Mouse (Mus musculus) thymus, adult 18-20 months (tissue): ENCODE results near the gene Med12l.
A peak's percentile ranks its signal among the peaks of the same experiment; 100 is the strongest.

Source experiments
- DNase-seq, 2 experiments: peaks; one replicate each; pipeline ENCODE4 v3.0.0; 2022; ENCODE audit warnings: mixed read lengths in 2 of 2

The Med12l gene

DNA sequence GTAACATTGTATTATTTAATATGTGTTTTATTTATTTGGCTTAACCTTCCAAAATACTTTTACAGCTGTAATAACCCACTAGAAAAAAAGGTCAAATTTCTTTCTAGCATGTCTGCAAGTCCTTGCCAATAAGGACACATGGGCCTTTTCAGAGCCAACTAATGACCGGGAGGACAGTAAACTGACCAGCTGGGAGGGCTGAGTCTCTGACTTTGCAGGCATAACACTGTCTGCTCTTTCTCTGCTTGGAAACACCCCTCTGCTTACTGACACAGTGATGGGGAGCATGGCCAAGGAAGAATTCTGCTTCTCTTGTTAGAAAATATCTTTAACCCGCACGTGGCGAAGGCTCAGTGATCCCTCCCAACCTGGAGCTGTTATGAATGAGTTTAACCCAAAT, 337.4 kb downstream of the Med12l start:
- DNase-seq, result no peak

DNA sequence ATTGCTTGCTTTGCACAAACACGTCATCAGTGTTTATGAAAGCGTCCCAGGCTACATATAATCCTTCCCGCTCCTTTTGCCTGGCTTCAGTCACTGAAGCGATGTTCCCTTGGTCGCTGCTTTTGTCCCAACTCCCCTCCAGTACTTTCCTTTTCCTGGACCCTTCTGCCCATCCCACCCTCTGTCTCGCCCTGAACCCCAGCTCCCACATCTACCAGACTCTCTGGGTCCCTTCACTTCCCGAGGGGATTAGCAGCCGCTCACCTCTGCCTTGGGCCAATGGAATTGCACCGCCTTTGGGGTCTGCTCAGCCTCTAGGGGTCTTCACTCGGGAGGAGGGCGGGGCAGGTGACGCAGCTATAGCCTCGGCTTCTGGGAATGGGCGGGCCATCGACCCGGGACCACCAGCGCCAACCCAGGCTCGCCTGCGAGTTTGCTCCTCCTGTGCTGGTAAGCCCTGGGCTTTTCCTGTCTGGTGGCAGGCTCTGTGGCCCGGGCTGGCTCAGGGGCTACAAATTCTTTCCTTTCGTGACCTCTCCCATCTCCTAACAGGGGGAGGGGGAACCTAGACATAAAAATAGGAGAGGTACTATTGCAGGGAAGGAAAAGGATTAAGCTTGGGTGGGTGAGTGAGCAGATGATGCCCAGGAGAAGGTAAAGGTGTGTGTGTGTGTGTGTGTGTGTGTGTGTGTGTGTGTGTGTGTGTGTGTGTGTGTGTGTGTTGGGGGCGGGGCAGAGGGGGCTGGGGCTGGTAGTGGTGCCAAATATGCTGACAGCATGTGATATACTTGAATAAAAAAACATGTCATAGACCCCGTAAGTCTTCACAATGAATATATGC, 338.7 kb downstream of the Med12l start, which contains the start of gene Igsf10:
TSS of gene Igsf10 (minus strand) at position 330 of the 841 bp plus-strand sequence.
- DNase-seq, result peak; percentile 11 to 13

DNA sequence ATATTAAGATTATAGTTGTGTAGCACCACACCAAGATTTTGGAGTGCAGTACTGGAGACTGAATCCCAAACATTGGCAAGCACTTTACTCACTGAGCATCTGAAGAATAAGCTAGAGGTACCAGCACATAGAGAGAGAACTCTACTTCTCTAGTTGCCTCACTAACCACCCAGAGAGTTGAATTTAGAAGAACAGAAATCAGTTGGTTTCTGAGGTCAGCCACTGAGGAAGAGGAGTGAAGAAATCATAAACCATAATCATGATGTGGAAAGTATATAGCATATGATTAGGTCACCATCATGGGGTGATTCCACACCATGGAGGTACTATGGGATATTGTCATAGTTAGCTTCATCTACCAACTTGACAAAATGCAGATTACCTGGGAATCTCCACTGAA, 346.1 kb downstream of the Med12l start:
- DNase-seq, result no peak

DNA sequence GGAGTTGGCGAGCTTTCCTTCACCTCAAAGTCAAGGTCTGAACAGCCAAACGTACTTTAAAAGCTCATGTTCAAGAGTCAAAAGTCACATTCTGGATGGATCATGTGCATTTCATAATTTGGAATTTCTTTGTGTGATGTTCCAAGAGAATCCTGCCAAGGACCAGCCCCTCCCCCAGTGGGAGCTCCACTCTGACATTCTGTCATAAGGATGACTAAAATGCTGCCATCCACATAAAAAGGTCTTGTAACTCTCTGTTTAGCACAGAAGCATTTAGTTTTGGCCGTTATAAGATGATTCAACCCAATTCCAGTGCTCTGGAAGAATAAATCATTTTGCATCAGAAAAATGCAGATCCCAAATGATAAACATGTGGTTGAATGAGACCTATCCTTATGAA, 348.5 kb downstream of the Med12l start:
- DNase-seq, result no peak

DNA sequence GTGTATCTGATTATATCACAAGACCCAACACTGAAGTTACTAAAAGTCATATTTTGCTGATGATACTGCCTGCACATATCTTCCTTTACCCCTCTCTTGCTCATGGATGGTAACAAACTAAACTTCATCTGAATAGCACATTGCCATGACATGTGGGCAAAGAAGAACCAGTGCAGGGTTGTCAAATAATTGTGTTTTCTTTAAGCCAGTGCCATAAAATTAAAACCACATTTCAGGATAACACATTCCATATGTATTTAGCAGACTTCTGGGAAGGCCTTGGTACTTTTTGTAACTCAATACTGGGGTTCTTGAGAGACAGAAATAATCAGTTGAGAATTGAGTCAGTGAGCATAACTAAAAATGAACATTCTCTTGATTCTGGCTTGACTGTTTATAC, 354.5 kb downstream of the Med12l start:
- no peak for DNase-seq

DNA sequence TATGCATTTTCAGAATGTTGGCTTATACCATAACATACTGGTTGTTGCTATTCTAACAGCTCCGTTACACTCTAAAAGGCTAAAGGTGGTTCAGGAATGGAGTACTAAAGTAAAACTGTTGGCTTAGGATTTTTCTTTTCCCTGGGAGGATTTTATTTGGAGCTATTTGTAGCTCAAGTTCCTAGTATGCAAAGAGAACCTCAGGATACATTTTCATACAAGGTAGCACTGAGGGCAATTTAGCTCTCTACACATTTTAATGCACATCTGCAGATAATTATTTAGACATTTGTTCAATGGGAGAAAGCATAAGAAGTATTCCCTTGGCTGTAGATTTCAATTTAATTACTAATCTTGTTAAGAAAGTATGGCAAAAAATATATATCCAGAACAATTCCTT, 356.3 kb downstream of the Med12l start:
- no peak for DNase-seq
